Mouse (Mus musculus) brain, adult 2 months (tissue): Measurements from ENCODE around the gene Top2a.

Experiments used
- DNase-seq: peaks from one replicate; pipeline ENCODE4 v3.0.0; 2011; ENCODE audit warnings: low read depth, low spot score

The Top2a gene

DNA sequence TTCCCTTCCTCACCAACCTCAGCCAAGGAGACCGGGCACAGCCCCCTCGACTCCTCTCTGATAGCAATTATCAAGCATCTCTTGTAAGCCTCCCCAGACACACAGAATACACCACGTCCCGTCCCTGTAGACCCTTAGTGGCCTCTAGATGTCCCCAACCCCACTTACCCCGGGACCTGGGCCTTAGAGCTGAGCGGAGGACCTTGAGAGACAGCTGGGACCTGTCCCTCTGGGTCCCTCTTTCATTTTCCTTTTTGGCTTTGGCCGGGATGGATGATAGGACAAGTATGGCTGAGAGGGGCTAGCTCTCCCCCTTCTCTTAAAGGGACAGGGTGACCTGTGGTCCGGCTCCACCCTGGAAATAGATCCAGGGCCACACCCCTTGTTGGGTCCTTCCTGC, 40.4 kb downstream of the Top2a start:
- DNase-seq = no peak

DNA sequence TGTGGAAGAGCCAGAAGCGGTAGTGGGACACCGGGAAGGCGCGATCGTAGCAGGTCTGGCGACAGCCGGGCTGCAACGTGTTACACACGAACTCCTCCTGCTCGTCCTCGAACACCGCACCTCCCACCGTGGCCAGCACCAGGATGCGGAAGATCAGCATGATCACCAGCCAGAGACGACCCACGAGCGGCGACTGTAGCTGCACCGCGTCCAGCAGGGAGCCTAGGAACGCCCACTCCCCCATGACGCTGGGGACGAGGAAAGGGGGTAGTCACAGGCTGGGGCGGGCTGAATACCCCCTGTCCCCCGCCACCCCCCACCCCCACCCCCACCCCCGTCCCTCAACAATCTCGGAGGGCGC, 41.2 kb downstream of the Top2a start, which contains the start of gene Gjd3:
TSS of gene Gjd3 (minus strand) at position 244 of the 361 bp plus-strand sequence.
- no peak for DNase-seq

DNA sequence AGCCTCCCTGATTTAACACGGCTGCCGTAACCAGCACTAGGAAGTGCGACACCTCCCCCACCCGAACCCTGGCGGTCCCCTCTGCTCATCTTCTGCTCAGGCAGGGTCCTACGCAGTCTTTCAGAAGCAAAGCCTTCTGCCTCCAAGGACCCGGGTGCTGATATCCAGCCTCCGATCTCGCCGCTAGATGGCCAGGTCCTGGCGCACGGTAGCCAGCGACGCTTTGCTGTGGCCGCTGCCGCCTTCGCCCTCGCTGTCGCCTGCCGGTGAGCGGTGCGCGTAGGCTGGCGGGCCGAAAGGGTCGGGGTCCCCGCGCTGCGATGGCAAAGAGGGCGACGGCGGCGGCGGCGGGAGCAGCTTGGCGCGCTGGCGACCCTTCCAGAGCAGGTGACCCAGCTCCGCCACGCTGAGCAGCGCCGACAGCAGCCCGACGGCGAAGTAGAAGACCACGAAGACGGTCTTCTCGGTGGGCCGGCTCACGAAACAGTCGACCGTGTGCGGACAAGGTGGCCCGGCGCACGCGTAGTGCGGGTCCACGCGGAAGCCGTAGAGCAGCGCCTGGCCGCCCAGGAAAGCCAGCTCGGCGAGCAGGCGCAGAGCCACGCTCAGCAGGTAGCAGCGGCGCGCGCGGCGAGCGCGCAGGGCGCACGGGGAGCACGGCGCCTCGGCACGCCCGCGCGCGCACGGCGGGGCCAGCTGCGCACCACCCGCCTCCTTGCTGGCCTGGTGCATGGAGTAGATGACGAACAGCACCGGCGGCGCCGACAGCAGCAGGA, 41.8 kb downstream of the Top2a start:
- DNase-seq = peak; percentile 89

DNA sequence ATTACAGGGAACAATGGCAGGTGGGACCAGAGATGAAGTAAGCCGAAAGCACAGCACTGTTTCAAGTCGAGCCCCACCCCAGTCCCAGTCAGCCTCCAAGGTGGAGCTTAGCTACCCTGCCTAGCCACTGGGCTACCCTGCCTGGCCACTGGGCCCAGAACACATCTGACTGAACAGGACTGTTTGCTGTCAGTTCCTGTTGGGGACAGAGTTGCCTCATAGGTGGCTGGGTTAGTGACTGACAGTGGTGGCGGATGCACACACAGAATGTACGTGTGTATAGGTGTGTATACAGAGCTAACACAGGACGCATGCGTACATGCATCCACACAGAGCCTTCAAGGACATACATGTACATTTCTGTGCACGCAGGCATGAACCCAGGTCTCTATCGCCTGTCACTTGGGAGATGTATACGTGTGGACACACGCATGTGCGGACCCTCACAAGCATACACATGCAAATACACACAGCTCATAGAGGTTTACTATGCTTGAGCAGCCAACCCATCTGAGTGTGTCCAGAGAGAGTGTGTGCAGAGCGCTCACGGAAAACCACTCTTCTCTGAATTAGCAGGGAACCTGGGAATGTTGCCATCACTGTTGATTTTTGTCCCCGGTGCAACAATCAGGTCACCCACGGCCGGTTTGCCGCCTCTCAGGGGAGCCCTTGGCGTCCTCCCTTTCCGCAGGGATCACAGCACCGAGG, 42.5 kb downstream of the Top2a start:
- DNase-seq = no peak

DNA sequence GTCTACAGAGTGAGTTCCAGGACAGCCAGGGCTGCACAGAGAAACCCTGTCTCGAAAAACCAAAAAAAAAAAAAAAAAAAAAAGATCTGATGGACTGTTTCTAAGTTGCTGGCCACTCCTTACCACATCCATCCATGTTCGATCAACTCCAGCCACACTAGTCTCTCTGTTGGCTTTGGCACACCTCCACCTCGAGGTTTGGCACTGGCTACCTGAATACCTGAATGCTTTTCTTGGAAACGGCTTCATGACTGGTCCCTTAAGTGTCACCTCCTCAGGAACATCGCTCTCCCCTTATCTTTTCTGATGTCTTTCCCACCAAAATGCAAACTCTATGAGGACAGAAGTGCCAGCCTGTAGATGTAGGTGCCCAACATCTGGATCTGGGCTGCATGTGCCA, 44.6 kb downstream of the Top2a start:
- no peak for DNase-seq

DNA sequence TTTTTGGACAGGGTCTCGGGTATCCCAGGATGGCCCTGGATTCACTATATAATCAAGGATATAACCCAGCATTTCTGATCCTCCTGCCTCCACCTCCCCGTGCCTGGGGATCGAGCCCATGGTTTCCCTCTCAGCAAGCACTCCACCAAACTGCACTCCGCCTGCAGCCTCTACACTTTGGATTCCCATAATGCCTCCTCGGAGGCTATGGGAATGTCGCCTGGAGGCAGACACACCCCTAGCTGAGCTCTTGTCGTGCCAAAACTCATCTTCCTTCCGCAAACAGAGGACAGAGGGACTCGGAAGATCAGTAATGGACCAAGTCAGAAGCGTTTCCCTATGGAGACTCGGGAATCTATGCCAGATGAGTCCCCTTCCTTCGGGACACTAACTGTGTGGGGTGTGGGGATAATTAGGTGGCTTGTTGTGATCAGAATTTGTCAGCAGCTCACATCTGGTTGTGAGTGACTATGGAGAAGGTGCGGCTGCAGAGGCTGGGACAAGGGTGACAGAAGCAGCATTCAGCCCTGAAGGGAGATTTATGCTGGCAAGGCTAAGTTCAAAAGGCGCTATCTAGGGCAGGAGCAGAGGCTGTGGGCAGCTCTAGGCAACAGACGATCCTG, 45.4 kb downstream of the Top2a start:
- DNase-seq = no peak

DNA sequence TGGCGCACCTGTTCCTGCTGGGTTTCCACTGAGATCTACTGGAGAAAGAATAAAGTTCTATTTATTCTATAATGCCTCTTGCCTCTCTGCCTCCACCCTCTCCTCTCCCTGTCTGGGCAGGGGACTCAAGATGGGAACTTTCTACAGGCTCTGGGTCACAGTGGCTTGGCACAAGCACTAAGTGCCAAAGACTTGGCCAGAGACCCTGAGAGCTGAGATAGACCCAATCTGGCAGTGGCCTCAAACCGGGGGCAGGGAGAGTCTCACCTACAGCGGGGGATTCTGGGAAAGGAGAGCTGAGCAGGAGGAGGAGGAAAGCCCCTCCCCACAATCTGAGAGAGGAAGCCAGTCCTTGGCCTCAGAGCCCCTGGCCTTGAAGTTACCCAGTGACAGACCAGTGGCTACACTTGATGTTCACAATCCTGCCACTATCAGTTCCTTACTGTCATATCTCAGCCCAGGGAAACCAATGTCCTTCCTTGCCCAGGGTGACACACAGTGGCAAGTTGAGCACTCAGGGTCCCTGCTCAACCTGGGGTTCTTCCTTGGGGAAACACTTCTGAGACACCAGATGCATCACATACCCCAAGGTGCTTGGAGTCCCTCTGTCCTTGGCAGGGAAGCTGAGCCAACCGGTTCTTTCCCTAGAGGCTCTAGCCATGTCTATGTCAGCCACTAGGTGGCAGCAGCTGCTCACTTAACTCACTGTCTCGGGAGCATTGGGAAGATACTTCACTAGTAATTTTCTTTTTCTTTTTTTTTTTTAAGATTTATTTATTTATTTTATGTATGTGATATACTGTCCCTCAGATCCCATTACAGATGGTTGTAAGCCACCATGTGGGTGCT, 48.9 kb downstream of the Top2a start:
- DNase-seq = peak; percentile 87

DNA sequence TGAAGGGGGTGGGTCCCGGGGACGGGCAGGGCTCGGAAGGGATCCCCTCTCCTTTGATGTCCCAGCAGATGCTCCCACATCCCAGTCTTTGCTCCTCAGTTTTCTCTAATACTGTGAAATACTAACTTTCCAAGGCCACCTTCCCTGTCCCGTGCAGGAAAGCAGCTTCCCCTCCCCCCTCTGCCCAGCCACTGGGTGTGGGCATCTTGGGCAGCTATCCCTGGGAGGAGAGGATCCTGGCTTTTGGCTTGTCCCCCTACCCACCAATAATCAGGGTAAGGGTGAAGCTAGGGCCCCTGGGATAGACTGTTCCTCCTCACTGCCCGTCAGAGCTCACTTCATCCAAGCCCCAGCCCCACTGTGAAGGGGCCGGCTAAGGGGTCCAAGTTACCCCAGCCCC, 49.8 kb downstream of the Top2a start:
- no peak for DNase-seq

DNA sequence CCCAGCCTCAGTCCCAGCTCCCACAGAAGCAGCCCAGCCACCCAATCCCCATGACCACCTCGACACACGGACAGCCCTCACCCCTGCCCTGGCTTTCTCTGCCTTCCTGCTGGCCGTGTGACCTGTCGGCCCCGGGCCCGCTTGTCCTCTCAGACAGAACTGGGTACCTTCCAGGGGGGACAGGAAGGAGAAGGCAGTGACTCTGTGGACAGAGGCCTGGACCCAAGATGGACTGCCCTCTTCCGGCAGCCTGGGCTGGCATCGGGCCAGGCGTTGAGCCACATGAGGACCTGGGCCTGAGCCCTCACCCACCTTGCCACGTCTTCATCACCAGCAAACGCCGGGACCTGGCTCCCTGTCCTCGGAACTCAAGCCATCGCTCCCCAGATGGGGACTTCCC, 50.4 kb downstream of the Top2a start:
- DNase-seq = no peak

DNA sequence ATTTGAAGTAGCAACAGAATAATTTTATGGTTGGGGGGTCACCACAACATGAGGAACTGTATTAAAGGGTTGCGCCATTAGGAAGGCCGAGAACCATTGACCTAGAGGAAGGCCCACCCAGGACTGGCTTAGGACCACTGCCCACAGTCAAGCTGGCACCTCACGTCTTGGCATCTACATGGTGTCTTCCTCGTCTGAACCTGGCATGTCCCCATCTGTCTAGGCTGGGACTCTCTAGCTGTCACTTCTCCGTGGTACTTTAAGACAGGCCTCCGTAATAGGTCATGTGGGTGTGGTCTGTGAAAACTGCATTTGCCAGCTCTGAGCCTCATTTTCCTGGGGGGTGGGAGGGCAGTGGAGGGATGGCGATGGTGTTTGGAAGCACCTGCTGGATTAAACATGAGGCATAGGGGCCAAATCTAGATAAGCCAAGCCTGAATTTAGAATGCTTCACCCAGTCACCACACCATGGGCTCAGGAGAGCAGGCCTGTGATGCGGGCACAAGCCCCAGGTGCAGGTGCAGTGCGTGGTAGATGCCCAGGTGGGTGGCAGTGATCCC, 51.1 kb downstream of the Top2a start:
- no peak for DNase-seq

DNA sequence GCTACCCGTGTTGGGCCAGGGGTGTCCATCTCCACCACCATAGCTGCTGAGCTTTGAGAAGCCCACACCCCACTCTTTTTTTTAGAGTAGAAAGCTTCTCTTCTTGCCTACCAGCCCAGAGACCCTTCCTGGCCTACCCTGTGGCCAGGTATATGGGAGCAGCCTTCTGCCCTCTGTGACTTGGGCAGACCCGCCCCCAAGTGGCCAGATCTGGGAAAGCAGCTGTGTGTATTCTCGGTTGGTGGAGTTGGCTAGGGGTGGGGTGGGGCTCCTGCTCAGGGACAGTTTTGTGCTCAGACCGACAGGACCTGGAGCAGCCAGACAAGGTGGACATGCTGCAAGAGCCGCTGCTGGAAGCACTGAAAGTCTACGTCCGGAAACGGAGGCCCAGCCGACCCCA, 51.8 kb downstream of the Top2a start:
- peak; percentile 84 for DNase-seq

DNA sequence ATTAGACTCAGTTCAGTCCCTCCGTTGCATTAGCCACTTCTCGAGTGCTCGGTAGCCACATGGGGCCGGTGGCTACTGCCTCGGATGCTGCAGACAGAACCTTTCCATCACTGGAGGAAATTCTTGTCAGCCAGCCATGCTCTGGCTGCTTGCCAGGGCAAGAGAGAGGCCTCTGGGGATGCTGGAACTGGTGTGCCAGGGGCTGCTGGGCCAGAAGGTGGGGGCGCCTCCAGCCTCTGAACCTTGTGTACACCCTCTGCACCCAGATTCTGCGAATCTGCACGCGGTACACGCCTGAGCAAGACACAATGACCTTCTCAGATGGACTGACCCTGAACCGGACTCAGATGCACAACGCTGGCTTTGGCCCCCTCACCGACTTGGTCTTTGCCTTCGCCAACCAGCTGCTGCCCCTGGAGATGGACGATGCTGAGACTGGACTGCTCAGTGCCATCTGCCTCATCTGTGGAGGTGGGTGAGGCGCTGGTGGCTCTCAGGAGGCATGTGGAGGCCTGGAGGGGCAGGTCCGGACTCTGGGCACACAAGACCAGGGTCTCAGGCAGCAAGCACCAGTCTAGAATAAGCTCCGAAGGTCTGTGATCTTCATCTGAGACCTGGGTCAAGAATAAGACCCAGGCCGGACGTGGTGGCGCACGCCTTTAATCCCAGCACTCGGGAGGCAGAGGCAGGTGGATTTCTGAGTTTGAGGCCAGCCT, 52.5 kb downstream of the Top2a start:
- DNase-seq = no peak

DNA sequence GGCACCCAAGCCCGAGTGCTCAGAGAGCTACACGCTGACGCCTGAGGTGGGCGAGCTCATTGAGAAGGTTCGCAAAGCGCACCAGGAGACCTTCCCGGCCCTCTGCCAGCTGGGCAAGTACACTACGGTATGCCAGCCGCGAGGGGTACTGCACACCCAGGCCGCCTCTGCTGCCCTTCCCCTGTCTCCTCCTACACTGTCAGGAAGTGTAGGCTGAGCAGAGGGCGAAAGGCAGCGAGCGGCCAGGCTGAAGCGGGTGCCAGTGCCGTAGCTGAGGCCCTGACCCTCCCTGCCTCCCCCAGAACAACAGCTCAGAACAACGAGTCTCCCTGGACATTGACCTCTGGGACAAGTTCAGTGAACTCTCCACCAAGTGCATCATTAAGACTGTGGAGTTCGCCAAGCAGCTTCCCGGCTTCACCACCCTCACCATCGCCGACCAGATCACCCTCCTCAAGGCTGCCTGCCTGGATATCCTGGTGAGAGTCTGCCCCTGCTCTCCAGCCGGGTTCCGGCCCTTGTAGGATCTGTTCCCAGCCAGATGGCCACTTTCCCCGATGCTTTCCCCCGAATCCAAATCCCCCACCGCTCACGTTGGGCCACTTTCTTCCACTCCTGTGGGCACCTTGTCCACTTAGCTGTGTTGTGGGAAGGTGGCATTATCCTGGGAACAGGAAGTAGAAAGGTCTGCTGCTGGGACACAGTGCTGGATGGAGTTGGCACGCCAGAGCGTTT, 53.6 kb downstream of the Top2a start:
- DNase-seq = no peak

DNA sequence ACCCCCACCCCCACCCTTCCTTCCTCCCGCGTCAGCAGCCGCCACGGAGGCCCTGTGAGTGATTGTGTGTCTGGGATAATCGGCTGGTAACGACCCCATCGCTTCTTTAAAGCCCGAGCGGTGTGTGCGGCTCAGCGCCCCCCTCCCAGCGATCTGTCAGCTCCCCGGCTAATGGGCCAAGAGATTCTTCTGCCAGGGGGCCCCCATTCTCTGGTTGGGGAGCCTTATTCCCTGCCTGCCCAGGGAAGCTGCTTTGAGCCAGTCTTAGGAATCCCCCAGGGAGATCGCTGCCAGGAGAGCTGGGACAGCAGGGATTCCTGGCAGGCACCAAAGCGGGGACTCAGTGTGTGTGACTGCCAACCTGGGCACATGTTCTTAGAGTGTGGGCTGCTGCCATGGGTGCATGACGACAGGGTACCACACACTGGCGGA, 54.5 kb downstream of the Top2a start:
- DNase-seq = peak; percentile 86

DNA sequence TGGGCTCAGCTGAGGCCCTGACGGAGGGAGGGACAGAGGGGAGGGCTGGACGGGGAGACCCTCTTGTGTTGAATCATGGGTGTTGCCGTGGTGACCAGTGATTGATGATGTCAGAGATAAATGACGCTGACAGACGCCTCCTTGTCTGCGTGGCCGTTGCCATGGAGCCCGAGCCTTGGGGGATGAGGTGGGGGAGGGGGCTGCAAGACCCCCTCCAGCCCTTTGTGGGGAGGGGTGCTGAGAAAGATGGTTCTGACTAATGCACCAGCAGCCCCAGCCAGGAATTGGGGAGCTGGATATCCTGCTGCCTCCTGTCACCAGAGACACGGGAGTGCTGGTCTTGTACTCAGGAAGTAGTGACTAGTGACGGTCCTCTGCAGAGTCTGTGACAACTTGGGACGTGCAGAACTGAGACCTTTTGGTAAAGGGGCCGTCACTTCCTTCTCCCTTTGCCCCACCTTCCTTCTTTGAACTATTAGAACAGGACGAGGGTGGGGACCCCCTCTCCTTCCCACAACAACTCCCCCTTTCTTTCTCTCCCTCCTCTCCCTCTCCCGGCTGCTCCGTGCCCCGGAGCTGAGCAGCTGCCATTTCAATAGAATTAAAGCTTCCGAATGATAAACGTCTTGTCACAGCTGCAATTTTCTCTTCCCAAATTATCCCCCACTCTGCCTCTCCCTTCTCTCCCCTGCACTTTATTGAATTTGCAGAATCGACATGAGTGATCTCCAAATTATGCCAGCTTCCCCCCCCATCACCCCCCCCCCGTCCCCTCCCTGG, 55.1 kb downstream of the Top2a start:
- no peak for DNase-seq

DNA sequence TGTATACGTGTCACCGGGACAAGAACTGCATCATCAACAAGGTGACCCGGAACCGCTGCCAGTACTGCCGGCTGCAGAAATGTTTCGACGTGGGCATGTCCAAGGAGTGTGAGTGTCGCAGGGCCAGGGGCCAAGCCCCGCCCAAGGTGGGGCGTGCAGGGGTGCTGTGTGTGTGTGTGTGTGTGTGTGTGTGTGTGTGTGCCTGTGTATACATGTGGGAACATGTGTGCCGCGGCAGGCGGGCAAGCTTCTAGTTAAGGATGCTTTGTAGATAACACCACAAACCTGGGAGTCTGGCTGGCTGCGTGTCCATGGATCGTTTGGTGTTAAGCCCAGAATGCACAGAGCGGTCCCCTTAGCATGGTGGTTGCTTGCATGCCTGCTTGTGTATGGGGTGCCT, 55.9 kb downstream of the Top2a start:
- DNase-seq = no peak

DNA sequence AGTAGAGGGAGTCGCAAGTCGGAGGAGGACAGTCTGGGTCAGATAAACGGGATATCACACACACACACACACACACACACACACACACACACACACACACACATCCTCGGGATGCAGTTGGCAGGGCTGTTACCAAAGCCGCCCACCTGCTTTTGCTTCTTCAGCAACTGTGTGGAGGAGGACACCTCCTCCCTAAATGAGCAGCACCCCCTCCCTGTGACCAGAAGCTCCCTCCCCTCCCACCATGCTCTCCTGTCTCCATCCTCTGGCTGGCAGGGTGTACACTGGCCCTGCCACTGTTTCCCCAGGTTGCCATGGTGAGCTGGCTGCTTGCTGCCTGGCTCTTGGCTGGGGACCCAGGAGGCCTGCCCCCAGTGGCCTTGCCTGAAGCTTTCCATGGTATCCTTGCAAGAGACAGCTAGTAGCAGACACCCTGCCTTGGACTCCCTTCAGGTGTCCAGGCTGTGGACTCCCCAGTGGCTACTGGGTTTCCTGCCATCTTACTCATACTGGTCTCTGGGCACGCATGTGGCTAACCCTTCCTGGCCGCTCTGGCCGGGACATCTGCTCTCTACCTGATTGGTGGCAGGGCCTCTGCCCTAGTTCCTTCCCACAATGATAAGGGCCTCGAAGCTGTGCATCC, 57.4 kb downstream of the Top2a start:
- peak; percentile 85 for DNase-seq

DNA sequence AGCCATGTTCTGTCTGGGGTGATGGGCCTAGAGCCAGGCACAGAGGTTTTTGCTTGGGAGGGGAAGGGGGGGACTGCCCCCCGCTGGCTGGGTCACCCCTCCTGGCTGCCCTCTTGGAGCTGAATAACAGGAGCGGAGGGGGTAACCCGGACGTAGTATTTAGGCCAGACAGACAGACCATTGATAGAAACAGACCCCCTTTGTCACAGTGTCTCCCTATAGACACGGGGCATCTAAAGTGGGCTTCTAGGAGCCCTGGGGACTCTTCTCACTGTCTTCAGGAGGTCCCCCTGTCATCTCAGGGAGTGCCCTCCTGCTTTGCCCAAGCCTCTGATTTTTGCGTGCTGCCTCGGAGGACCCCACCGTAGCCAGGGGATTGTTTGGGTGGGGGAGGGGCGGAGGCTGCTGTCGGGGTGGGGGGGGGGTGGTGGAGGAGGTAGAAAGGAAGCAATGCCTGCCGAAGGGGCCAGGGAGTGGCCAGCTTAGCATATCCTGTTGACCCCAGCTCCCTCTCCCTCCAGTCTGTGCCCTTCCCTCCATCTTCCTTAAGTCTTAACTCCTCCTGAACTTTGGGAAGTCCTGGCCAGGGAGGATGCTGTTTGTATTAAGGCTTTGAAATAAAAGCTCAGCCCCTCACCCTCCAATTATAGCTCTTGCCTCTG, 58.4 kb downstream of the Top2a start:
- no peak for DNase-seq
